Mouse (Mus musculus) frontal cortex, adult 2 months (tissue): ENCODE results near the gene Ptprb. TPM values are rescaled to one million over a fixed set of nuclear protein-coding genes. Genes with fewer than 3 reads are reported as not detected.

Experiments used
- DNase-seq, 2 experiments: peaks; one replicate each; pipeline ENCODE4 v3.0.0; 2022; ENCODE audit warnings: low spot score in 1 of 2; ENCODE audit errors: extremely low spot score in 1 of 2
- polyA plus RNA-seq: library from polyadenylated mRNA; depleted of rRNA; stranded (reverse); fragments of >200 nt; gene quantifications from 2 replicates; pipeline ENCODE4 v1.2.3, GENCODE M21; 2012

Gene Ptprb
- polyA plus RNA-seq, 1 experiment = 10.9 TPM

- DNase-seq = peak in 1 of 2 experiments; percentile 39
Observed at GRCm38 (mm10) chr10:116364759-116365158, 89.4 kb downstream of the Ptprb start.

GRCm38 (mm10) chr10:116370991-116371725 lies 95.8 kb downstream of the Ptprb start:
- DNase-seq = peak; percentile 18 to 62

- DNase-seq = no peak
Observed at GRCm38 (mm10) chr10:116374111-116374510, 98.8 kb downstream of the Ptprb start.

GRCm38 (mm10) chr10:116376853-116377252 lies 101.5 kb downstream of the Ptprb start:
- no peak for DNase-seq

- no peak for DNase-seq
Observed at GRCm38 (mm10) chr10:116382826-116383685, 107.7 kb downstream of the Ptprb start.

GRCm38 (mm10) chr10:116384401-116384800 lies 109.1 kb downstream of the Ptprb start:
- DNase-seq = no peak

- DNase-seq = no peak
Observed at GRCm38 (mm10) chr10:116386391-116386885, 111.1 kb downstream of the Ptprb start.

- no peak for DNase-seq
Observed at GRCm38 (mm10) chr10:116388840-116389239, 113.5 kb downstream of the Ptprb start.

GRCm38 (mm10) chr10:116393790-116394475 lies 118.6 kb downstream of the Ptprb start:
- DNase-seq = peak; percentile 61 to 68

GRCm38 (mm10) chr10:116394585-116394984 lies 119.3 kb downstream of the Ptprb start:
- DNase-seq = no peak

- no peak for DNase-seq
Observed at GRCm38 (mm10) chr10:116396279-116396678, 121.0 kb downstream of the Ptprb start.

- DNase-seq = no peak
Observed at GRCm38 (mm10) chr10:116396966-116397365, 121.6 kb downstream of the Ptprb start.

GRCm38 (mm10) chr10:116397573-116397972 lies 122.2 kb downstream of the Ptprb start:
- DNase-seq = no peak

GRCm38 (mm10) chr10:116397973-116398372 lies 122.7 kb downstream of the Ptprb start:
- no peak for DNase-seq

GRCm38 (mm10) chr10:116402742-116403425 lies 127.6 kb downstream of the Ptprb start:
- peak in 1 of 2 experiments; percentile 53 for DNase-seq

GRCm38 (mm10) chr10:116403679-116404078 lies 128.4 kb downstream of the Ptprb start:
- peak; percentile 42 to 66 for DNase-seq

- DNase-seq = peak in 1 of 2 experiments; percentile 33
Observed at GRCm38 (mm10) chr10:116405011-116405410, 129.7 kb downstream of the Ptprb start.

- DNase-seq = no peak
Observed at GRCm38 (mm10) chr10:116407684-116408359, 132.5 kb downstream of the Ptprb start.

- no peak for DNase-seq
Observed at GRCm38 (mm10) chr10:116410826-116411225, 135.5 kb downstream of the Ptprb start.

GRCm38 (mm10) chr10:116416142-116416541 lies 140.8 kb downstream of the Ptprb start:
- no peak for DNase-seq
